Mouse (Mus musculus) adrenal gland, postnatal 10 days (tissue): Measurements from ENCODE around the gene Jaml. TPM values are rescaled to one million over a fixed set of nuclear protein-coding genes. Genes with fewer than 3 reads are reported as not detected.

Source experiments
- DNase-seq: peaks from one replicate; pipeline ENCODE4 v3.0.0; 2021; ENCODE audit warnings: mixed read lengths
- total RNA-seq, 2 experiments: library from RNA; stranded (reverse); gene quantifications; 2 replicates each; pipeline ENCODE4 v1.2.3; 2021

Gene Jaml
- total RNA-seq, 2 experiments from 2014 or later, result 0.70 to 1.8 TPM

GRCm38 (mm10) chr9:45083132-45083531 is 4.1 kb downstream of the Jaml start:
- no peak for DNase-seq

DNA sequence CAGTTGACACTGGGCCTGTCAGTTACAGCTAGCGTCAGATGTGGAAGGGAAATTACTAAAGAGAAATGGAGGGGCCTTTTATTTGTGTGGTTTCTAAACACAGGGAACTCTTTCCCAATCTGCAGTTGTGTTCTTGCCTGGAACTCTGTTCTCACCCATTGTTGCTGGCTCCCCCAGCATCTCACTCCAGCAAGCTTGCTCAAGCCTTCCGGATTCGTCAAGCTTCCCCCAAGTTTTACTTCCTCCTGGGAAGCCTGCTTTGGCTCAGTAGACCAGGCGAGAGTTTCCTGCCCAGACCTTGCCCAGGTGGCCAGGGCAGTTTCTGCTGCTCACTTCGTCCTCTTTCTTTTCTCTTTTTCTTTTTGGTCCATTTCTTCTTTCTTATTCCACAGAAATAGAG is 5.6 kb downstream of the Jaml start:
- no peak for DNase-seq

DNA sequence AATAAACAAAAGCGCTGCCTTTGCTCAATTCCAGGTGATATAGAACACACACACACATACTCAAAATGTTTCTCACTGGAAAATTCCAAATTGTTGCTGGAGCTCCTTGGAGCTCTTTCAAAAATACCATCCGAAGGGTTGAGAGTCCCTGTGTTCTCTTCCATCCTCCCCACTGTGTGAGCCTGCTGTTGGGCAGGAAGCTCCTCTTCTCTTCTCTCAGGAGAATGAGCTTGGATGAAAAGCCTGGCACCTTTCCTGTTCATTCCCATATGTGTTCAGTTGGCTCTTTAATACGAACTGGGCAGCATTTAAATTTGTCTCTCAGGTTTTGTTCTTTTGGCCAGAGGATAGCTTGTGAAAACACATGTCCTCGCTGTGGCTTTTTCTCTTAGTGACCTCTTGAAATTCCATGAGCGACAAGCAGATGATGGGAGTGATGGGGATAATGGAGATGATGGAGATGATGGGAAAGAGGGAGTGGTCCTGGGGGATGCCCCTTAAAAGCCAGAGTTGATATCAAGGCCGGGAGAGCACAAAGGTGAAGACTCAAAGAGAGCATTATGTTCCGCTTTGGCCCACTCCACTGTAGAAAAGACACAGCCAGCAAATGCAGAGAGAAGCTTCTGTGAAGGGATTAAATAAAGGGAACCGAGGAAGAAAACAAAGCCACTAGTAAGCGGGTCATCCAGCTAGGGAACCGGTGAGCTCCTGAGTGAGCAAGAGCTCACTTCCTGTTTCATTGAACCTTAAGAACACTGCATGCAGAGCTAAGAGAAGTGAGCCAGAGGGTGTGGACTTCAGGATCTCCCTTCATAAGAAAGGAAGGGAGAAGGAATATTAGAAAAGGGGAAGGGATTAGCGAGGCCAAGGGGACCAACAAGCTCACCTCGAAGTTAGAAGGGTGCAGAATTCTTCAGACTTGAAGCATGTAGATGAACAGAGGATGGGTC is 7.0 kb downstream of the Jaml start:
- no peak for DNase-seq

GRCm38 (mm10) chr9:45088040-45088439 is 9.1 kb downstream of the Jaml start:
- DNase-seq, result no peak

DNA sequence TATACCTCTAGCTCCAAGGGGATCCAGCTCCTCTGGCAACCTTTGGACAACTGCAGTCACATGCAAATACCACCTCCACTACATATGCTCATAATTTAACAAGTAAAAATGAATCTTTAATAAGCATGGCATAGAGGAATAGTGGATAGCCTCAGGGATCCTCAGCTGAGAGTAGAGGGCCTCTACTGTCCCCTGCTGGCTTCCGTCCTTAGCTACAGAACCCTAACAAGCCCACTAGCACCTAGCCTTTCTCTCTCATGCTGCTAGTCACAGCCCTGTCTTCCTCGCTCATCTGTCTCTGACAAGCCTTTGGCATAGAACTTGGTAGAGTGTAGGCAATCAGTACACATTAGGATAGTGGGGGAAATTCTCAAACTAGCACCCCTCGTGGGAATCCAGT is 11.8 kb downstream of the Jaml start:
- no peak for DNase-seq

GRCm38 (mm10) chr9:45092641-45093040 is 13.7 kb downstream of the Jaml start:
- DNase-seq, result peak; percentile 14

DNA sequence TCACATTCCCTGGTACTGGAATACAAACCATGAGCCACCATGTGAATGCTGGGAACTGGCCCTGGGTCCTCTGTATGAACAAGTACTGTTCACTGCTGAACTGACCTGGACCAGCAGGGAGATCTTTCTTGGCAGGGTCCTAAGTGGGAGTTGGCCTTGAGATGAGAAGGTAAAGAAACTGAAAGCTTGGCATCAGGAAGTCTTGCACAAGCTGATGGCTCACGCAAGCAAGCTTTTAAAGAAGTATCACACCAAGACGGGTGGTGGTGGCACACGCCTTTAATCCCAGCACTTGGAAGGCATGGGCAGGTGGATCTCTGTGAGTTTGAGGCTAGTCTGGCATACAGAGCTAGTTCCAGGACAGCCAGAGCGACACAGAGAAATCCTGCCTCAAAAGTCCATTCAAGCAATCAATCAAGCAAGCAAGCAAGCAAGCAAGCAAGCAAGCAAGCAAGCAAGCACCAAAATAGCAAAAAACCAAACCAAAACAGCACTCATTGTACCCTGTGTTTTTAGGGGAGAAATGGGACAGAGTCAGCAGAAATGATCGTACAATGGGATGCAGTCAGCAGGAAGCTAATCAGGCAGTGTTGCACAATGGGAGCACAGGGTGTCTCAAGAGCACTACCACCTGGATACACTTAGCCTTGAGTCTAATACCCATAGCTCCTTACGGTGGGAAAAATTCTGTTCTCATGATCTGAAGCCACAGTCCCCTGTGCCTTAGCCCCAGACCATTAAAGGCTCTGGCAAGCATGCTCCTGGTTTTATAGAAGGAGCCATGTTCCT is 16.4 kb downstream of the Jaml start:
- no peak for DNase-seq

DNA sequence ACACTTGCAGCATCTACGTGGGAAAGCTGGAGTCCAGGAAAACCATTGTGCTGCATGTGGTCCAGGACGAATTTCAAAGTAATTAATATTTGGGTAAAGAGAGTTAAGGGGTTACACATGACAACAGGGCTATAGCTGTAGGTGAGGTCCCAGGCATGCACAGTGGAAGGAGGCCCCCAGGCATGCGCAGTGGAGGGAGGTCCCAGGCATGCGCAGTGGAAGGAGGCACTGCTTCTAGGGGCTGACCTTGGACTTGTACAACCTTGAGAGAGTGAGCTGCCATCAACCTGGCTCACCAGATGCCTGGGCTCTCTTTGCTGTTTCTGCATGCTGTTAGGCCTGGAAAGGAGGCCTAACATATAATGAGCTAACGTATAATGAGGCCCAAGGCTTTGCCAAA is 18.9 kb downstream of the Jaml start:
- no peak for DNase-seq

DNA sequence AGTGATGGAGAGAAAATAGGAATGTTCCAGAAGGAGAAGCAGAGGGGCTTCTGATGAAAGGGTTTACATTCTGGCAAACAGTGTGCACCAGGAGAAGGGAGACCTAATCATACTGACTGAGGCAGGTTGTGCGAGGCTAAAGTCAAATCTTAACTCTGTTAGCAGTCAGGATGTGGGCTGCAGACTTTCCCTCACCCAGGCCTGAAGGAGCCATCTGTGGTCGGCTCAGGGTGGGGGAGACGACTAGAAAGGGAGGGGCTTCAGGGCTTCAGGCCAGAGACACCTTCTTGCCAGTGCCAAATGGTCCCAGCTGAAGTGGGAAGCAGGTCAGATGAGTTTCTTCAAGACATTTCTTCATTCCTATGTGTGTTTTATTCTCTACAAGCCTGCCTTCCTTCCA is 19.4 kb downstream of the Jaml start:
- no peak for DNase-seq

DNA sequence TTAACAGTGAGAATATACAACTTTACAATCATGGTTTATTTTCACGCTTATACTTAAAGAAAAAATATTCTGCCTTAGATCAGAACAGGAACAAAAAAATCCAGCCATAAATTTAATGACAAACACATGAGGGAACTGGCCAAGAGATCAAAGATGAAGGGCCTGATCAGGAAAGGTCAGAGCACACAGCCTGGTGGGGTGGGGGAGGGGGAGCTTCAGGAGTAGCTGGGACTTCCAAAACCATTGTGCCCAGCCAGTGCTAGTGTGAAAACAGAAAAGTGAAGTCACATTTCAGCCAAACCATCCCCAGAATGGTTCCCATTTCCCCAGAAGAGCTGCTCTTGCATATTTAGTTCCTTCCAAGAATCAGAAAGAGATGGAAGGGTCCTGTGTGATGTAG is 23.5 kb downstream of the Jaml start:
- peak; percentile 49 for DNase-seq

DNA sequence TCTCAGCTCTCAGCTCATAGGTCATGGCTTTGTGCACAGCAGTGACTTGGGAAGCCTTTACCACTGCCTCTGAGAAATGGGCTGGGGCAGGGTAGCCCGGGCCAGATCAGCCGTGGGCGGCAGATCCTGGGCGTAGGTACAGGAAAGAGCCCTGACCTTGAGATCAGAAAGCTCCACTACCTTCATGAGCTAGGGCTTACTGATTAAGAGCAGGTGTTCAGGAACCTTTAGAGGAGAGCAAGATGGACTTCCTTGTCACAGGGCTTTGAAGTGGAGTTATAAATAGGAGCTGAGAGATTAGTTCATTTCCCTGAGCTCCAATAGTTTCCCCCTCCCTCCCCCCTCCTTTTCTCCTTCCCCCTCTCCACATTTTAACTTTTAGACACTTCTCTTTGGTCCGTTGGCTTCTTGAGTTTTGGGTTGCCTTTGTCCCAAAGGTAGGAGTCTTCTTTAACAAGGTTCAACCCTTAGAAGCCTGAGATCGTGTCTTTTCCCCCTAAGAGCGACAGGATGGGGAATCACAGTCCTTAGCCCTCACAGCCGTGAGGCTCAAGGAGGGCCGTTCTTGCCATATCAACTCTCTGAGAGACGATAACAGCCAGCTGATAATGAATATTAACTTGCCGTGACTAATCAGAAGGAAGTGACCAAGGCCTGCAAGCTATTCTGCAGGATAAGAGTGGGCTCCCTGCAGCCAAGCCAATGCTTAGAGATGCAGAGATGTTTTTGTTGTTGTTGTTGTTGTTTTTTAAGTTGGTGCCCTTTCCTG is 24.4 kb downstream of the Jaml start:
- DNase-seq, result no peak

- DNase-seq, result no peak
Observed at GRCm38 (mm10) chr9:45105596-45106374, 26.8 kb downstream of the Jaml start.

GRCm38 (mm10) chr9:45115706-45116105 is 36.7 kb downstream of the Jaml start:
- peak; percentile 64 for DNase-seq

- no peak for DNase-seq
Observed at GRCm38 (mm10) chr9:45116819-45117218, 37.8 kb downstream of the Jaml start.

- DNase-seq, result peak; percentile 18
Observed at GRCm38 (mm10) chr9:45117741-45118431, 38.9 kb downstream of the Jaml start, which contains the start of gene Scn2b. TSS of gene Scn2b (plus strand) at chr9:45117782.

DNA sequence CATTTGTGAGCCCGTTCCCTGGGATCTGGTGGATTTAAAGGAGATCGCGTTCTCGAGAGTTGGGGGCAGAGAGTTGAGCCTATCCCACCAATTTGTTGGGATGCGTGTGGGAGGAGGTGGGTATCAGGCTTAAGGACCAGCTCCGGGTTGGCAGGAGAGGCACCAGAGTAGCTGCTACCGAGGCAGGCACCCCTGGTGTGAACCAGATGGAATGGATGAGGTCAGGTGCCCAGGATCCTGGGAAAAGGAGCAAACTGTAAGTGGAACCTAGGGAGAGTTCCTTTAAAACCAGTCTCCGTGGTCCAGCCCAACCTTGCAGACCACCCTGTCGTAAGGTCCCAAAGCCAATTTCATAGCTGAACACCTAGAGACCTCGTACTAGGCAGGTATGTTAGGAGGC is 39.6 kb downstream of the Jaml start:
- DNase-seq, result no peak

- DNase-seq, result no peak
Observed at GRCm38 (mm10) chr9:45119316-45119953, 40.5 kb downstream of the Jaml start.

DNA sequence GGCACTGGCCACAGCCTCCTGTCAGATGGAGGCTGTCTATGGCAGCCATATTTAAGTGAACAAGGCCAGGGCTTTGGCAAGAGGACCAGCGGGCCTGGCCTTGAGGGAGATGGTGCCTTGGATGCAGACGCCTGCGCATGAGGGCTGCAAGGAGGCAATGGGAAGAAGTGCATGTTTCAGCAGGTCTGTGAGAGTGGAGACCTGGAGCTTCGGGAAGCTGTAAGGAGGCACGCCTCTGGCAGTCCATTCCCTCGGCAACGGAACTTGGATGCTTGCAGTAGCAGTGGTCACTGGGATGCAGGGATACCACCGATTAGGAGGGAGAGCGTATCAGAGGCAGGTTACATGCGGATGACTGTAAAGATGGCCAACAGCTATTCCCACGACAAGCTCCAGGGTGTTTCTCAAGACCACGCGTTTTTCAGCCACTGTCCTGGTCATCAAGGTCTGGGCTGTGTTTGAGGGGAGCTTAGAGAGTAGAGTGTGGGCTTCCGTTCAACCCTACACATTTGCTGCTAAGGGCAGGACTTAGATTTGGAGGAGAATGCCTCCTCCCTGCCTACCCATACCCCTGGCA is 41.1 kb downstream of the Jaml start:
- DNase-seq, result peak; percentile 36

- DNase-seq, result no peak
Observed at GRCm38 (mm10) chr9:45120567-45120966, 41.6 kb downstream of the Jaml start.

DNA sequence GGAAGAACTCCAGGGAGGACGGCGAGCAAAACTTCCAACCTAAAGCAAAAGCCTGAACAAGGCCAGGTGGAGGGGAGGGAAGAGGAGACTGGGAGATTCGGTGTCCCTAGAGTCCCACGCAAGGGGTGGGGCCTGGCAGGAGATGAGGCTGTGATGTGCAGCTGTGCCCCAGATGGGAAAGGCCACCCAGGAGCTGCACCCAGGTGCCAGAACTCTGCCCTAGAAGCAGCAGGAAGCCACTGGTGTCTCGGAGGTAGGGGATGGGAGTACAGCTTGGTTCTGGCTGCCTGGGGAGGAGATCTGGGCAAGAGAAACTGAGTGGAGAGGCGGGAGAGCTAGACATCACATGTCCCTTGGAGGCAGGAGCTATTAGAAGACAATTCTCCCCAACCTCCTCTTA is 42.0 kb downstream of the Jaml start:
- DNase-seq, result no peak
